Mouse (Mus musculus) urinary bladder, postnatal 4 days (tissue): Measurements from ENCODE around the gene Dgkg.
A peak's percentile ranks its signal among the peaks of the same experiment; 100 is the strongest.

ENCODE experiments used
- DNase-seq, 2 experiments: peaks; one replicate each; pipeline ENCODE4 v3.0.0; 2021 to 2022; ENCODE audit warnings: low spot score in 2 of 2

Gene Dgkg

DNA sequence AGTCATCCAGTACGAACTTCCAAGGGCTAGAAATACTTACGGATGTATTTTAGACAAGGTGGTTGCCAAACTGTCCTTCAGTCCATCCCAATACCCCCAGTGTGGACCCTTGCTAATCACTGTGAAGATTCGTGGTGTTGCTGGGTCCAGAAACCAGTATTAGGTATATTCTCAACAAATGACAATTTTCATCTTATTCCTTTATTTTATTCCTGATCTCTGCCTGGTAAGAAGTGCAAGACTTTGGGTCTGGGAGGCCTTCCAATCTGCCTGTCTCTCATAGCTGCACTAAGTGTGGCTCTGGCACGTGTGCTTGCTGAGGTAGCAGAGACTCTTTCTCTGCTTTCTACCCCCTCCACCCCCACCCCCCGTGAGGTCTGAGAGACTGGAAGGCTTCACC lies 156.5 kb downstream of the Dgkg start:
- DNase-seq: no peak

DNA sequence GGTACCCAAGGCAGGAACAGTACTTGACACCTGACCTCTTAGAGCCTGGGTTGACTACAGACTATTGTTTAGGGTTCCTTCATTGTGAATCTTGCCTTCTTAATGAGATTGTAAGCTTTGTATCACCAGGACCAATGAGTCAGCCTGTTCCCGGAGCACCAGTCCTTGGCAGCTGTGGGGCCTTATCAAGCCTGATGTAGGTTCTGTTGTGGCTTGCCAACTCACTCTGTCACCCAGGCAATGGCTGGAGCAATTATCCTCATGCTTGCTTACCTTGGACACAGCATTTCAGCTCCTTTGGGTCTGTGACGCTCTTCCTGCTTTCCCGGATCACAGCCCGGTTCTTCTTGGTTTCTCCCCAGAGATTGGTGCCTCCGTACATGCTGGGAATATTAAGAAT lies 157.1 kb downstream of the Dgkg start:
- no peak for DNase-seq

DNA sequence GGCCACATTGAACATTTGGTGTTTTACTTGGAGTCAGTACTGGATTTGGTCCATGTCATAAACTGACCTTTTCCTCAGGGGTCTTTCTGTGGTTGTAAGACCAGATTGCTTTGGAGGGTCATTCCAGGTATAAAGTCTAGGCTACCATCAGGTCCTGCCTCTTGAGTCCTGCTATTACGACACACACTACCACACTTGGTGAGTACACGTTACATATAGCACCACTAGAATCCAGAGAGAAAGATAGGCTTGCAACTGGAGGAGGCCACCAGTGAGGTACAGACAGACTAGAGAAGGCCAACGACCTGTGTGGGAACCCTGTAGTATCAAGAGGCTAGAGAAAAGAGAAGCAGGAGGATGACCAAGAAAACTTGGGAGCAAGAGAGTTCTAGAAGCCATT lies 157.6 kb downstream of the Dgkg start:
- DNase-seq: no peak

DNA sequence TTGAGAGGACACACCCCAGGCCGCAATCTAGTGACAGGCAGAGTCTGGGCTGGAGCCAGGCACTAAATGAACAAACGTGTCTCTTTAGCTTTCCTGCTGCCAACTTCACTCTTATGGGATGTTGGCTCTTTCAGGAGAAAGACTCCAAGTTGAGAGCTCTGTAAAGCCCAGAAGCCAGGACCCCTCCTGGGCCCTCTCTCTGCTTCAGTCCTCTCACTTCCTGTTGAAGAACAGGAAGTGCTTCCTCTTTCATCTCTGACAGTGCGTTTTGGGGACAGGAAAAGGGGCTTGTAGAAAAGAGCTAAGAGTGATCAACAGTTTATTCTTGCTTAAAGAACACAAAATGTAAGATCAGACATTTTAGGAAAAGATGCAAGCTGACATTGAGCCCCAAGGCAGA lies 159.0 kb downstream of the Dgkg start:
- no peak for DNase-seq

DNA sequence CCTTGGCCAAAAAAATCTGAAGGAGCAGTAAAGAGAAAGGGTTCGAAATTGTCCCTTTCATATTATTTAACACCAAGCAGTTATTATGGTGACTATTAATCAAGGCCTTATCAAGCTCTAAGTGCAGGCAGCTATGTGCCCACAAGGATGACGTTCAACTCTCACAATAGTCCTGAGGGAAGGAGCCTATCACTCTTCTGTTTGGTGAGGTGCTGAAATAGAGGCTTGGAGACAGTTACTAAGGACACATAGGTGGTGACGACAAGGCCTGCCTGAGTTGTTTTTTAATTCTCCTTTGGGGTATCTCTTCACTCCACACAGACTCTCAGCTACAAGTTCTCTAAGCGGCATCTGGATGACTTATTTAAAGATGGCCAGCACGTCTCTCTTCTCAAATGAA lies 161.8 kb downstream of the Dgkg start:
- DNase-seq: no peak

DNA sequence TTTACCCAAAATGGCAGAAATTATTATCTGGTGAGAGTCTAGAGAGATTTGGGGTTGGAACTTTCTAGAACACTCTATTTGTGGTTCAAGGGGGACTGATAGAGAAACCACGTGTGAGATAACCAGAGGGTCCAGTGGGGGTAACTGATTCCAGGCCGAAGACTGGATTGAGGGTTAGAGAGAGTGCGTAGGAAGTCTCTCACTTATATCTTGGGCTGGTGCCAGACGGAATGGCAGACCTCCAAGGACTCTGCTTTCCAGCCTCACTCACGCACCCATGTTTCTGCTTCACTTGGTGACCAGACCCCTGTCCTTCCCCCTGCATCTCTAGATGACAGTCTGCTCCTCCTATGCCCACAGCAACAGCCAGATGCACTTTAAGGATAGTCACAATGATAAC lies 162.2 kb downstream of the Dgkg start:
- no peak for DNase-seq

DNA sequence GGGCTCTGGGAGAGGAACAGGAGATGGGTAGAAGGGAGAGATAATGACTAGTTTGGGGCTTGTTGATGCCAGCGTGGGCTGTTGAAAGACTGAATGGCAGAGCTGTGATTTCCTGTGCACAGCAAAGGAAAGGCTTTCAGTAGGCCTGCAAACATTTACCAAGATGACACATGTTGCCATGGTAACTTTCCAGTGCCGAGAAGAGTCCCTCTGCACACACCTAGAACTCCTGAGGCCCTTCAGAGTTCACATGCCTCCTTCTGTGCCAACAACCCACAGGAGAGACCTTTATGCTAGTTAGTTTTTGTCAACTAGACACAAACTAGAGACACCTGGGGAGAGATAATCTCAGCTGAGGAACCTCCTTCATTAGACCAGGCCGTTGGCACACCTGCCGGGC lies 163.6 kb downstream of the Dgkg start:
- DNase-seq: no peak

DNA sequence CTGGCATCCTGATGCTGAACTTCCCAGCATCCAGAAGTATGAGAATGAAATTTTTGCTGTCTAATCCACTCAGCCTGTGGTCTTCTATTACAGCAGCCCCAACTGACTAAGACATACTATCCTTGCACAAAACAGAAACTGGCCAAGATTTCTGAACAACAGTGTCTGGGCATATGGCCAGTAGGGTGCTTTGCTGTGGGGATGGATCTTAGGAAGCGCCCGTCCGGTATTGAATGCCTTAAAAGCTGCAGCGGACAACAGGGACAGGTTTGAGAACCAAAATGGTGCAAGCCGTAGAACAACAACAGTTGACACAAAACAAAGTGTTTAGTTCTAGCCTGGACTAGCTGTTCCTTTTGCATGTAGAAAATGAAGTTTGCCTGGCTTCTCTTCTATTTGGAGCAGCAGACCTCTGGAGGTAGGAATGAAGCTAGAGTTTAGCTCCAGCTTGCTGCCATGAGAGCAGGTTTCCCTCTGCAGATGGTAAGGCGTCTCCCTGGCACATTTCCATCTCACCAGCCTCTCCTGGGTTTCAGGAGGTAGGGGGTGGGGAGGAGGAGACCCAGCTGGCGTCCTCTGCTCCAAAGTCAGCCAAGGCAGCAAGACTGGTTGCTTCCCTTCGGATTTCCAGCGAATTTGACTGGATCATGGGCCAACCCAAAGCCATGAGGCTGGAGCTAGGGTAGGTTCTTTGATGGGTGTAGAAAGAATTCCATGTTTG lies 165.4 kb downstream of the Dgkg start:
- no peak for DNase-seq

DNA sequence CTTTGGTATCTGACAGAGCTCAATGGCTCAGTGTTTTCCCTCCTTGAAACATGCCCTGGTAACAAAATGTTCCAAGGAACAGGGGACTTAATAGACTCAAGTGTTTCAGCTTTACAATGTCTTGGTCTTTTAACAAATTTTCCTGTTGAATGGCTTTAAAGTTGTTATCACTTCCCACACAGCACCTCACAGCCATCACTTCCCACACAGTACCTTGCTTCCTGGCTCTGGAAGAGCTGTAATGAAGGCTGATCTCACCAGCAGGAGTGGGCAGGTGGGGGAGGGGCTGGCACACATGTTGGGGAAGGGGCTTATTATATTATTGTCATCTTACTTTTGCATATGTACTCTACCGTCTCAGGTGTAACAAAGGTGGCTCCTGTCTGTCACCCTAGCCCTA lies 173.1 kb downstream of the Dgkg start:
- no peak for DNase-seq

DNA sequence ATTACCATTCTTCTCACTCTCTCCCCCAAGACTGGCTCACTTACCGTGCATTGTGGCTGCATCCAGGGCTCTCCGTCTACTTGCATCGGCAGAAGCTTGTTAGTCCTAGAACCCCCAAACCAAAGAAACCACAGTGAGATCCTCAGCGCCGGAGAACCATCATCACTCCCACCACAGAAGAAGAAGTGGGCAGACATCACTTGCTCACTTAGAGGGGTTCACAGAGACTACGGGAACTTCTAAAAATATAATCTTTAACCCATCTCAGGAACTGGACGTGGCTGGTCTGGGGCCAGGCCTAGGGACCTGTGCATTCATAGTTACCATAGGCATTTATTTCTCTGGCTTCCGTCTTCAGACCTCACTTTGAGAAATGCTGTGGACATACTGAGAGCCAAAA lies 177.7 kb downstream of the Dgkg start:
- DNase-seq: no peak

DNA sequence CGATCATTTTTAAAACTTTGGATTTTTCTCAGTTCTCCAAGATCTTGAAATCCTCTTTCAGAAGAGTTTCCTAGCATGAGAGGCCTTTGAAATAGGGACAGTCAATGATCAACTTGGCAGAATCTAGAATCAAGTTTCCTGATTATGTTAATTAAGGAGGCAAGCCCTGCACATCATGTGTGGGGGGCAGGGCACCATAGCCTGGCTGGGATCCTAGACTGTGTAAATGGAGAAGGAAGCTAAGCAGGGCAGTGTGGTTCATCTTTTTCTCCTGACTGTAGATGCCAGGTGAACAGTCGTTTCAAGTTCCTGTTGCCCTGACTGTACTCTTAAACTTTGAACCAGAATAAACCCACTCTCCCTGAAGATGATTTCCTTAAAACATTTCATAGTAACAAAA lies 185.3 kb downstream of the Dgkg start:
- DNase-seq: no peak

DNA sequence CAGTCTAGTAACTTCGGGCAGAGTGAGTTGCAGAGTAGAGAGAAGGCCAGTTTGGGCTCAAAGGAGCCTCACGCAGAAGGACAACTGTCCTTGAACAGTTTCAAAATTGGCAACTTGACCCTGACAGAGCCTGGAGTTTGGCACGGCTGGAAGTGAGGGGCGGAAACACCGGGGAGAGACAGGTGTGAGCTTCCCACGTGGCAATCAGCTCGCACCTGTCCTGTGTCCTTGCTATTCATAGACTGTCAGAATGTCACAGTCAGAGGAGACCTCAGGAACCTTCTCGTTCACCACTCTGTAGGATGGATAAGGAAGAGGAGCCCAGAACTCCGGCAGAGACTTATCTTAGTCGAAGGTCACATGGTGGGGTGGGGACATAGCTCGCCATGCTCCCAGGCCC lies 187.6 kb downstream of the Dgkg start:
- no peak for DNase-seq

DNA sequence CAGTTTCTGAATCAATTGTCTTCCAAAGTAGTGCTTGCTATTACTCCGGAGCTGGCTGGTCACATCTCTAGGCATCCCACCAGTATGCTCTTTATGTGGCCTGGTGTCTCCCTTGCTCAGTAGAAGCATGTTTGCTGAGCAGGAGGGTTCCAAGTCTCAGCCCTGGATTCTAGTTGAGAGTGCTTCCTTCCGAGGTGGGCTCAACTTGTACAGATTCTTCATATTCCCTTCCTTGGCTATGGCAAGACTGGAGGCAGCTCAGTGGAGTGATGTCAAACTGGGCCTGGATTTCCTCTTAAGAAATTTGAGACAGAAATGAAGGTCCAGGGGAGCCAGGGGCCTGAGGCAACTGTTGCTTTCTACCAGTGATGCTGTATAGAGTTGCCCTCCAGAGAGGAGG lies 189.9 kb downstream of the Dgkg start:
- DNase-seq: no peak

DNA sequence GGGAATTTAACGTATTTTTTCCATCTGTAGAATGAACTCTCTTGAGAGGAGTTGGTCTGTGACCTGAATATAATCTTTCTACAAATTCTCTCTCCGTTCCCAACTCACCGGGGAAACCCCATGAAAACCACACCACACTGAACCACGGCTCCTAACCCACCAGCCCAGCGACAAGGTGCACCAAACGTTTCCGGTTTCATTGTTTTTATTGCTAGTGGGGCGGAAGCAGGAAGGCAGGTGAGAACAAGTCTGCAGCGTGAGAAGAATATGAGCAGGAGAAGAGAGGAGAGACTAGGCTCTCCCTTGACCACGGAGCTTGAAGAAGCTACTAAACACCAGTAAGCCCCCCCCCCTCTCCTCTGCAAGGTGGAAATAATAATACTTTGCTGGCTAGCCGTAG lies 190.6 kb downstream of the Dgkg start:
- no peak for DNase-seq

DNA sequence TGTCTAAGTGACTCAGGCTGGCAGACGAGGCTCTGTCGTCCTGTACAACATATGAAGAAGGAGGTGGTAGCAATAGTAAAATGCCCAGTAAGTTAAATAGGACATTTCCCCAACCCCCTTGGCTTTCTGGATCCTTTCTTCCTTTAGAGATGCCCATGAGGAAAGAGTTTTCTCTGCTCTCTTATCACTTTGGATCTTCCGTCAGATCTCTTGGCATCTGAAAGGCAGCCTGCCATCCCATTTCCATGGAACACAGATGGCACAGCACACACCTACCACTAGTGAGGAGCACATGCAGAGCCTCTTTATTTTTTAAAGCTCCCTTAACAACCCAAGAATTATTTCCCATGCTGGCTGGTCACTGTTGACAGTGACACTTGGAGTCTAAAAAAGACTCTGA lies 194.8 kb downstream of the Dgkg start:
- DNase-seq: no peak

DNA sequence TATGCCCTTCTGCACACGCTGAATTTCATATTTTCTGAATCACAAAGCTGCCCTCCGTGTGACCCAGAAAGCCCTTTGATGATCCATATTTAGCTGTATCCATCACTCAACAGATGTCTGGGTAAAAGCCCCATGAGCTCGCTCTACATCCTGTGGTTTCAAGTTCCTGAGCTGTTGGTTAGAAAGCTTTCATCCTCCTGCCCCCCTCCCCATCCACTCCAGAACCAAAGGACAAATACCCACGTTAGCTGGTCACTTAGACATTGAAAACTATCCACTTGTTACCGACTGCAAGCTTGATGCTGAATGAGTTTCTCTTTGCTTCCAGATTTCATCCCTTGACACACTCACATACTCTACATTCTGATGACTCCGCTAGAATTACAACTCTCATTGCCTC lies 195.3 kb downstream of the Dgkg start:
- DNase-seq: no peak

DNA sequence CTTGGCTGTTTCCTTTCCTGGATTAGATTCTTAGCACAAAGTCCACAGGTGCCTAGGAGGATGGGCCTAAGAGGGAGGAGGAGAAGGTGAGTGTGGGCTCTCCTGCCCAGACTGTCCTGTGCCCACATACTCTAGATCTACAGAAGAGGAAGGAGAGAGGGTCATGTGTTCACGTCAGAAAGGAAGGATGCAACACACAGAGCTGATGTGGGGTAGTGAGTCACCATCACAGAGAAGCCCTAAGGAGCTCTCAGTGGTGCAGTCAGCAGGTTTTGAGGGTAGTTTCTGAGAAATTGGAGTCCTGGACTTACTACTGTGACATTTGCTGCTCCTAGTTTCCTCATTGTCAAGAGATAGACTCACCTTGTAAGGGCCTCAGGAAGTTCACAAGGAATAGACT lies 196.1 kb downstream of the Dgkg start:
- no peak for DNase-seq

DNA sequence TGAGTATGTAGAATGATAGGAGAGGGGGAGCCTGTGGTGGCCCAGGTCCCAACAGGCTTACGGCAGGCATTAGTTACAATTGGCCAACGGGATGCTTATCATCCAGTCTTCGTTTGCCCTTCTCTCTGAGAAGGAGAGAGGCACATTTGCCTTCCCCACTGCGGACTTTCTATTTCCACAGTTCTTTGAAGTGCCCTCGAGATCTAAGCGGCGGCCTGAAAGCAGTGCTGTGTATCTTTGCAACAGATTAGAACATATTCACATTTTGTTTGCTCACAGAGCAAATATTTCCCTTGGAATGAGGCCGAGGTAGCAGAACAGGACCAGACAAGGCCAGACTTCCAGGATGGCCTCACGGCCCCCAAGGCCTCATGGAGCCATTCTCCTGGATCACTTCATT lies 204.9 kb downstream of the Dgkg start:
- DNase-seq: no peak

DNA sequence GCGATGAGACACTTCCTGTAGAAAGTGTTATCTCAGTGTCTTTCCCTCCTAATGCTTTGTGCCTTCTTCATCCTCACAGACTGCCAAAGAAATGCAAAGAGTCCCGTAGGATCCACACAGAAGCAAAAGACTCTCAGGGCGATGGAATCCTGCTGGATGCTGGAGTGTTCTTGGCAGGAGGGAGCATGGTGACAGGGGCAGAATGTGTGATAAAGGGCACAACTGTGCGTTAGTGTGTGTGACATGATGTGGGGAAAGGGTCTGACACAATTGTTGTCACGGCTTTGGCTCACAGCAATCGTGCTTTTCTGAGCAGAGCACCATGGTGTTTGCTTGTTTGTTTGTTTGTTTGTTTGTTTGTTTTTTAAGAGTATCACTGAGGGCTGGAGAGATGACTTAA lies 208.9 kb downstream of the Dgkg start:
- no peak for DNase-seq

DNA sequence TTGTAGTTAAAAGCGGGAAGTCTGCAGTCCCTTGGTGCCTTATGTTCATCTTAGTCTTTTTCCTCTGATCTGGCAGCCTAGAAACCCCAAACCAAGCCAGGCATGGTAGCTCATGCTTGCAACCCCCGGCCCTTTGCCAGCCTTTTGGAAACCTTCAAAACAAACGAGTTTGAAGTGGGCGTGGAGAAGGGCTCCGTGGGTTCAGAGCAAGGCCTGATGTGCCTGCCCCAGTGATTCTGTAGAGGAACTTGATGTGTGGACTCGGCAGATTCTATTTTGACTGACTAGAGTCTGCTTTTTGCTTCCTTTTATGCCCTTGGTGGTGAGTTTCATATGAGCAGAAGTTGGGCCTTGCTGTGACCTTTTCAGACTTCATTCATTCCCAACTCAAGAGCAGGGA lies 212.2 kb downstream of the Dgkg start:
- DNase-seq: no peak

DNA sequence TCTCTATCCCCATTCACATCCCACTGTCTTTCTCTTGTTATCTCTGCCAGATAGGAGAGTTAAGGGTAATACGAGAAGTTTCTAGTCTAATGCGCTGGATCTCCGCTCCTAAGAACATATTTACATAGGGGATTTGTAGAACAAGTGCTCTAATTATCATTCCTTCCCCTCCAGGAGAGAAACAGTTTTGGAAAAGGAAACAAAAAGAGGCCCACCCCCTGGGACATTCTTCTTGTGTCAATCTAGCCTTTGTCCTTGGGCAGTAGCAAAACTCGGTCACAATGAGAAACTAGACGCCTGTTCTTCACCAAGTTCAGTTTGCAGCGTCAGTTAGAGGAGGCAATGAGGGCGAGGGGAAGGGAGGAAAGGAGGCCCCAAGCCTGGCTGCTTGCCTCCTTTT lies 214.8 kb downstream of the Dgkg start:
- DNase-seq: no peak

DNA sequence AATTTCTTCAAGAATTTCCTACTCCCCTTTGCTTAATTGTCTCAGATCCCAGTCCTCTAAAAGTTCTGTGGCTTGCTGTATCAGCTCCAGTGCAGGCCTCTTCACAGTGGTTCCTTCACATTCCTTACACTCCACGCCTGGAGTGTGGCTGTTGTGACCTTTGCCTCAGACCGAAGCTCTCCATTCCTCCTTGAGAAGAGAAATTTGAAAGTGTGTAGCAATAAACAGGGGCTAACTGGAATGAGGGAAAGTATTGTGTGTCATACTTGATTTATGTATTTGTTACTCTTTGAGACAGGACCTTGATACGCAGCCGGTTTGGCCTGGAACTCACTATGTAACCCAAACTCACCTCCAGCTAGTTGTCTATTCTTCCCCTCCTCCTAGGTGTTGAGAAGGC lies 215.7 kb downstream of the Dgkg start:
- no peak for DNase-seq

DNA sequence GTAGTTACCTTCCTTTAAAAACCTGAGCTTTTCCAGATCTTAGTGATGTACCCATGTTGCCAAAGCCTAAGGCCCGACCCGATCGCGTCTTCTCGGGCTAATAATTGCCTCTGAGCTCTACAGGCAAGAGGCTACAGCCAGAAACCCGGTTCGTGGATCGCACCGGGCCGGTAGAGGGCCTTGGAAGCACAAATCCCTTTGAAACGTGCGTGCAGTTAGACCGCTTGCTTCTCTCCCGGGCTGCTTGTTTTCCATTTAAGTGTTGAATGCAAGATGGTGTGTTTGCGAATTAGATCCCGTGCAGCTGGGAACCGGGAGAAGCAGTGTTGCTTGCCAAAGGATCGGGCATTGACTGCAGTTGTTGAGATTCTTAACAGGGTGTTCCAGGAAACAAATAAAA lies 216.8 kb downstream of the Dgkg start:
- peak in 1 of 2 experiments; percentile 34 for DNase-seq

DNA sequence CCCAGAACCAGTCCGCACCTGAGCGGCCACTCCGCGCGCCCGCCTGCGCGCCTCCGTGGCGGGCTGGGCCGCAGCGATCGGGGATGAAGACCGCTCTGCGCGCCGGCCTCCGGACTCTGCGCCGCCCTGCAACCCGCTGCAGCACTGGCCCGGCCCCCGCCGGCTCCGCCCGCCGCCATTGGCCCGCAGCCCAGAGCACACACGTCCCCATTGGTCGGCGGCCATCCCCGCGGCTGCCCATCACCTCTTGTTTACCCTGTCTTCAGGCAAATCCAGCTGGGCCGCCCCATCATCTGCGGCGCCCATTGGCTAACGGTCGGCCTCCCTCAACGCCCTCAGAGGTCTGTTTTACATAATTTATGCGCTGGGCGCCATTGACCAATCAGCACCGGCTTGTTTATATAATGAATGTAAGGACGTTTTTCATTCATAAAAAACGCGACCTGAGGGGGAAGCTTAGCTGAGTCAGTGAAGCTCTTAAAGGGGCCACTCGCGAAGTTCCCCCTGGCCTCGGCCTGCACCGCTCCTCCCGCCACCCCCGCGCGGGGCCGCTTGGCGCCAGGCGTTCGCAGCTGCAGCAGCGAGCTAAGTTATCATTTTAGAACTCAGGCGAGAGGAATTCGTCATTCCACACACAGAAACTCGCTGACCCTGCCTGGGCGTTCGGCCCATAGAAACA lies 217.4 kb downstream of the Dgkg start, which contains the start of gene Etv5:
Etv5 (minus strand) TSS at position 221 of the 679 bp plus-strand sequence.
- DNase-seq: peak; percentile 98 to 100
